Mouse (Mus musculus) forebrain, embryonic 11.5 days (tissue): ENCODE measurements at regions not wholly inside any gene's neighbourhood (a gene's known extent, or its start where the extent isn't known, plus 50 kb on each side); places are given as distances from the start of the nearest gene placed in this dataset.

Experiments used
- ATAC-seq: fragments of 200-750 bp; cut with Nextera tagmentation; replicated peaks from 2 replicates; pipeline ENCODE4 v1.8.0; 2017; ENCODE audit warnings: moderate TSS enrichment; ENCODE audit not compliant: low FRiP score
- DNase-seq: peaks from one replicate; pipeline ENCODE4 v3.0.0-alpha.2; 2017; ENCODE audit warnings: low spot score
- H3K27ac ChIP-seq: fragments of 300-500 bp; sonication (generic); 2 replicates; pipeline ENCODE4 v1.5.1; 2014; ENCODE audit warnings: low read depth, low read length
- H3K27me3 ChIP-seq: fragments of 300-500 bp; sonication (generic); 2 replicates; pipeline ENCODE4 v1.6.1; 2014; ENCODE audit warnings: mild to moderate bottlenecking, low read length, mixed read lengths; ENCODE audit not compliant: control insufficient read depth, insufficient read depth
- H3K36me3 ChIP-seq: fragments of 300-500 bp; sonication (generic); 2 replicates; pipeline ENCODE4 v1.6.1; 2014; ENCODE audit warnings: mild to moderate bottlenecking, low read length, moderate library complexity, mixed read lengths; ENCODE audit not compliant: control insufficient read depth, insufficient read depth
- H3K4me1 ChIP-seq: fragments of 300-500 bp; sonication (generic); replicated peaks from 2 replicates; pipeline ENCODE4 v1.6.1; 2014; ENCODE audit warnings: low read length, mixed read lengths; ENCODE audit not compliant: control insufficient read depth, insufficient read depth
- H3K4me2 ChIP-seq: fragments of 300-500 bp; sonication (generic); 2 replicates; pipeline ENCODE4 v1.6.1; 2014; ENCODE audit warnings: low read depth, mild to moderate bottlenecking, low read length, moderate library complexity, mixed read lengths; ENCODE audit not compliant: severe bottlenecking
- H3K4me3 ChIP-seq: fragments of 300-500 bp; sonication (generic); 2 replicates; pipeline ENCODE4 v1.5.1; 2014; ENCODE audit warnings: low read depth, low read length
- H3K9ac ChIP-seq: fragments of 300-500 bp; sonication (generic); 2 replicates; pipeline ENCODE4 v1.6.1; 2014; ENCODE audit warnings: low read length
- H3K9me3 ChIP-seq: fragments of 300-500 bp; sonication (generic); 2 replicates; pipeline ENCODE4 v1.6.1; 2016; ENCODE audit warnings: low read length, mixed read lengths; ENCODE audit not compliant: control insufficient read depth
- WGBS: fragments of 180-500 bp; shearing (Covaris S2); extraction: QIAGEN DNeasy Blood & Tissue Kit; methylation state at CpG from one replicate; pipeline ENCODE4 v1.1.7; 2014; 5-methylcytosine and 5-hydroxymethylcytosine counted together

- Histone ChIP-seq H3K4me1 (0 out of 2 replicates have a peak, but pooled peaks cover 3% of the 10 kb centered on the region), H3K9ac (no peak overlapping the region), H3K4me3 (no peak overlapping the region), H3K27me3 (no peaks in the 10 kb centered on the region), H3K4me2 (no peak overlapping the region), H3K36me3 (no peaks in the 10 kb centered on the region), H3K9me3 (no peaks in the 10 kb centered on the region), H3K27ac (no peak overlapping the region)
- ATAC-seq (no peak), DNase-seq (no peak)
- WGBS = 65% methylated on average over 3 of the region's 3 CpGs
Measured at GRCm38 (mm10) chr12:17493810-17494209, 50.8 kb upstream of the Odc1 start.
